Mouse (Mus musculus) WW6 (cell line): ENCODE measurements around the gene Zfp46.

Experiments used
- DNase-seq: peaks from one replicate; pipeline ENCODE4 v3.0.0-alpha.2; 2013; ENCODE audit warnings: low read depth, low spot score

Zfp46 gene

DNA sequence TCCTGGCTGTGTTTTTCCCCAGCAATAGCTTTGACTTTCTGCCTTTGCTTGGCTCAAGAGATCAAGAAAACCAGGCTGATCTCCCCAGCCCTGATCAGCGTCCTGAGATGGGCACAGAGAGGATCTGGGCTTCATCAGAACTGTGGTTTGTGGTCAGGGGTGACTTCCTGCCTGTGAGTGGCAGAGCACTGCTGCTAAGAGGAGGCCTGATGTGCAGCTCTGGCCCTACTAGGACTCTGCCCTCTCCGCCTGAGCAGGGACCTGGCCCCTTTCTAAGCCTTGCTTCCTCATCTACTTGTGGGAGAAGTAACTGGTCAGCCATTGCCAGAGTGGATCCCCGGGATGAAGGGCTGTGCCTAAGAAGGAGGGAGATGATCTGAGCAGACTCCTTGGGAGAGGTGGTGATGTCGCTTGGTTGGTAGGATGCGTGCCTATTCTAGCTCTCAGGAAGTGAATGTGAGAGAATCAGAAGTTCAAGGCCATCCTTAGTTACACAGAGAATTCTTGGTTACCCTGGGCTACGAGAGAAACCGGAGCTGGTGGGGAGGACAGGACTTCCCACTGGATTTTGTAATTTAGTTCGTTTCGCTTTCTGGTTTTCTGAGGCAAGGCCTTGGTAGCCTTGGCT is 17.7 kb upstream of the Zfp46 start:
- no peak for DNase-seq

DNA sequence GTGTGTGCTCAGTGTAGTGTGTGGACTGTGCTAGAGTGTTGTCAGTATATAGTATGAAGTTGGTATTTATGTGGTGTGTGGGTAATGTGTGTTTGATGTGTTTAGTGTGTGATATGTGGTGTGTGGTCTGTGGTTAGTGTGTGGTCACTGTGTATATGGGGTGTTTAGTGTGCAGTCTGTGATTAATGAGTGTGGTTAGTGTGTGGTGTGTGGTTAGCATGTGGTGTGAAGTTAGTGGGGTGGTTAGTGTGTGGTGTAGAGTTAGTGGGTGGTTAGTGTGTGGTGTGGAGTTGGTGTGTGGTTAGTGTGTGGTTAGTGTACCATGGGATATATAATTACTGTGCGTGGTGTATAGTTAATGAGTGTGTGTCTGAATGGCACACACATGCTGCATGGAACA is 15.6 kb upstream of the Zfp46 start:
- no peak for DNase-seq

DNA sequence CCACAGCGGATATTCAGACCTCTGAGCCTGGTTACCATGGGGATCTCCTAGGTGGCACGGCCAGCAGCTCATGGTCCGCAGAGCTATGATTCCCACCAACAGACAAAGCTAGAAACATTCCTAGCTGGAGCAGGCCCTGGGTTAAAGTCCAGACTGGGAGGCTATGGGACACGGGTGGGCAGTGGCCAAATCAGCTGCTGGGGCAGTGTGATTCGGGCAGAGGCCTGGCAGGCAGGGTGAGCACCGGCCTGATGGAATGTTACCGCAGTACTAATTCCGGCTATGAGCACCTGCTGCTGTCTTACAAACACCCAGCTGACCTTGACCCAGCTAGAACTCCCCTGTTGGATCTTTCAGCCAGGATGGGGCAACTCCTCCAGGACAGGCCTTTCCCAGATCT is 13.8 kb upstream of the Zfp46 start:
- DNase-seq, result no peak

DNA sequence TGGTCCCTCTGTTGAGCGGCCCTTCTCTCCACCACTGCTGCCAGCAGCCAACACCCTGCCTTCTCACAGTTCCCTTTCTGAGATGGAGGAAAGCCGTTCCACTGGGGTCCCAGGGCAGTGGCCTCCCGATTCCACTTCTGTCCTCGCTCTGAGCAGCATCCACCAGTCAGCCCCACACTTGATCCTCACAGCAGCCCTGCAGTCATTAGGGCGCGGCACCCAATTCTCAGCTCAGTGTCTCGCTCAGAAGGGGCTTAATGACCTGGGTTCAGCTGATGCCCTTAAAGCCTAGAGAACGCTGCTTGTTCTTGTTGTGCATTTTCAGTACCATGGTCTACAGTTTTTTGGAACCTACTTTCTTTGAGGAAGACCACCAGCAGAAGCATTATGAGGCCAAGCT is 3.4 kb upstream of the Zfp46 start:
- DNase-seq, result no peak

DNA sequence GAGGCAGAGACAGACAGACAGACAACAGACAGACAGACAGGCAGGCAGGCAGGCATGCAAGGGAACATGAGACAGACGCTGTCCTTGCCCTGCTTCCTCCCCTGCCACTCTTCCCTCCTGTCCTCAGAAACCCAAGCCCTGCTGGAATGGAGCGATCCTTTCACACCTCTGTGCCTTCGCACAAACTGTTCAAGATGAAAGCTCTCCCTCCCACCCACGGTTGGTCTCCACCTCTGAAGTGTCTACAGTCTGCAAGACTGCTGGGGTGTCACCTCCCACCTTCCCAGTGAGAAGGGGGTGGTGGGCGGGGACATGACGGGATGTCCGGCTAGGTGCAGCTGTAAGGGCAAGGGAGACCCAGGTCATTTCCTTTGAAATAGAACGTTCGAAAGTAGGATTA is 2.9 kb upstream of the Zfp46 start:
- DNase-seq, result no peak

DNA sequence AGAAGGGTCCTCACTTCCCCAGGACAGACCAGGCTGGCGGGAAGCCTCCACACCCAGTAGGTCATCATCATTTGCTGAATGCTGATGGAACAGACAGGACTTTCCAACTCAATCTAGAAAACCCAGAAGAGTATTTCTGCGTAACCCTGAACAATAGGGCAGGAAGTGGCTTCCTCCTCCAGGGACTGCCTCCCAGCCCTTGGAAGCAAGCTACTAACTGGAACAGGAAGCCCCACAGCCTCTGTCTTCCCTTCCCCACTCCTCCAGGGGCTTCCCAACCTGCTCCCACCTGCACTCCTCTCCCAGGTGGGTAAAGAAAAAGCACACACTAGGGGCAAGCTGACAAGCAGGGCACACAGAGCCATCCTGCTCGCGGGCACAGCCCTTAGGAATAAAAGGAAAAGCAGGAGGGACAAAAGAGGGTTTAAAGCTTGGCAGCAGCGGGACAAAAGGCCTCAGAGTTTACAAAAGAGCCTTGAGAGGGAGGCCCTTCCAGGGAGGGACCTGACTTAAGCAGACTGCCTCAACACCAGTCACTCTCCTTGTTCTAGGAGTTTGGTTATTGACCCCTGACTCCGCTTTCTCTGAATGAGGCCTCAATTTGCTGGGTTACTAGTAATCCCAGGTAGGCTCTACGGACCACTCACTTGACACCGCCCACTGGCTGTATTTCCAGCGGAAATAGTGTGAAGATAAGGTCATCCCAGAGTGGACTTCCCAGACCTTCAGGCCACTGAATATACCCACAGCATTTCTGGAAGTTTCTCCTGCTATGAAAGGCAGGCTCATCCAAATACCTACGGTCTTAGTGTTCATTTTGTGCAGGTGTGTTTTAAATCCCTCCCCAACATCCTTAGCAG is 1.6 kb upstream of the Zfp46 start:
- no peak for DNase-seq

DNA sequence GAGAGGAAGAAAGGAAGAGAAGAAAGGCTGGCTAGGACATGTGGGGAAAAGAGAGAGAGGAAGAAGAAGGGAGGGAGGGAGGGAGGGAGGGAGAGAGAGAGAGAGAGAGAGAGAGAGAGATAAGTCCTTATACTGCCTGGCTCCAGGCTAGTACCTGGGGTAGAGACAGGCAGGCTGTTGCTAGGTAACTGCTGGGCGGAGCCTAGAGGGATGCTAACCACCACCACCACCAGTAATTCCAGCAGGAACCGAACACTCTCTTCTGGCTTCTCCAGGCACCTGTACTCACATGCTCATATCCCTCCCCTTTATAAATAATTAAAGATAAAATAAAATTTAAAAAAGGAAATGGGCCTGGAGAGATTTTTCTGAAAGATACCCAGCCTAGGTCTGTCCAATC is 700 bp upstream of the Zfp46 start:
- no peak for DNase-seq

DNA sequence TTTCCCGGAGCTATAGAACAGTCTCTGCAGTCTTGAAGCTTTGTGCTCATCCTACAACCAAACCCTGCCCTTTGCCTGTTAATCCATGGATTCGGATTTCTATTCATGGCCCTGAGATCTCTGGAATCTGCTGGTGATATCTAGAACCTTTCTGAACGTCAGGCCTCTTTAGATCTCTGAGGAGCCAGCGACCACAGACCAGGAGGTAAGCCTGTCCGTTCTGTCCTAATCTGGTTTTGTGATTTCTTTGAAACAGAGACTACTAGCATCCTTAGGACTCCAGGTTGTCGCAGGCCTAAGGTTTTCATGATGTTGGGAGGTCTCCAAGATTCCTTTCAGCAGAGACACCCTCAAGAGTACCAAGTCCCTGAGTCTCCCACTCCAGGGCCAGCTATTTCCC is 408 bp downstream of the Zfp46 start:
- no peak for DNase-seq

DNA sequence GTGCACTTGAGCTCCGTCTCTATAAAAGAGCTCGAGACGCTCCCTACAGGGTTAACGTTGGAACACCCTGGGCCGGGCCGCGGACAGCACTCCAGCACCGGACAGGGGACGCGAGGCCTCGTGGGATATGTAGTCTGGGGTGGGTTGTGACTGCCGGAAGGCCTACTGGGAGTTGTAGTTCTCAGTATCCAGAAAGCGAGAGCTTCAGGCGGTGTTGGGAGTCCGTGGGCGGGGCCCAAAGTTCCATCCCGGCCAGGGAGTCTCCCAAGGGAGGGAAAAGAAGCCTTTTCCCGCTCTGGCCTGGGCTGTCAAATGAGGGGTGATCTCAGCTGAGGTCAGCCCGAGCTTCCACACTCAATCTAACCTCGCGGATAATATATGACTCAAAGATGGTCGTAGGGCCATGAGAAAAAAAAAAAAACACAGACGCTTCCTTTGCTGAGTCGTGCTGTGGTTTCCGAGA is 896 bp downstream of the Zfp46 start:
- peak; percentile 80 for DNase-seq

DNA sequence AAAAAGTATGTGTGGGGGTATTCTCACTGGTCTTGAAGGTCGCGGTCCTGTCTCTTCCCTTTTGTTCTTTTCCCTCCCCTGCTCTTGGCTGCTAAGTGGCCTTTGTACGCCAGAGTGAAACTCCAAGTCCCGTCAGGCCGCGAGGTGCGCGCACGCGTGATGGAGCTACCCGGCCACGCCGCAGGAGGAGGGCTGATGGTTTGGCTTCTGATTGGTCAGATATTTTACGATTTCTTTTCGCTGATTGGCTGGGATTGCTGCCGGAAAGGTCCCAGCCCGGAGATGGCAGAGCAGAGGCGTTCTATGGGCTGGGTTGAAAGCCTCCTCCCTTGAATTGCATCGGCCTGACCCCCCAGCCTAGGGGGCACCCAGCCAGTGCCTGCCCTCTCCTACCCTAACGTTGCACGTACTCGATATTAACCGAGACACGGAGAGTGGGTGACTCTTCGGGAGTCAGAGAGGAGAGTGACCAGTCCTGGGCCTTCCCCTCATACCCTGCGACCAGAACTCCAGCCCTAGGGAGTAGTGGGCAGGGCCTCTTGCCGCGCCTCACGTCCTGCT is 1.4 kb downstream of the Zfp46 start:
- DNase-seq, result peak; percentile 80

DNA sequence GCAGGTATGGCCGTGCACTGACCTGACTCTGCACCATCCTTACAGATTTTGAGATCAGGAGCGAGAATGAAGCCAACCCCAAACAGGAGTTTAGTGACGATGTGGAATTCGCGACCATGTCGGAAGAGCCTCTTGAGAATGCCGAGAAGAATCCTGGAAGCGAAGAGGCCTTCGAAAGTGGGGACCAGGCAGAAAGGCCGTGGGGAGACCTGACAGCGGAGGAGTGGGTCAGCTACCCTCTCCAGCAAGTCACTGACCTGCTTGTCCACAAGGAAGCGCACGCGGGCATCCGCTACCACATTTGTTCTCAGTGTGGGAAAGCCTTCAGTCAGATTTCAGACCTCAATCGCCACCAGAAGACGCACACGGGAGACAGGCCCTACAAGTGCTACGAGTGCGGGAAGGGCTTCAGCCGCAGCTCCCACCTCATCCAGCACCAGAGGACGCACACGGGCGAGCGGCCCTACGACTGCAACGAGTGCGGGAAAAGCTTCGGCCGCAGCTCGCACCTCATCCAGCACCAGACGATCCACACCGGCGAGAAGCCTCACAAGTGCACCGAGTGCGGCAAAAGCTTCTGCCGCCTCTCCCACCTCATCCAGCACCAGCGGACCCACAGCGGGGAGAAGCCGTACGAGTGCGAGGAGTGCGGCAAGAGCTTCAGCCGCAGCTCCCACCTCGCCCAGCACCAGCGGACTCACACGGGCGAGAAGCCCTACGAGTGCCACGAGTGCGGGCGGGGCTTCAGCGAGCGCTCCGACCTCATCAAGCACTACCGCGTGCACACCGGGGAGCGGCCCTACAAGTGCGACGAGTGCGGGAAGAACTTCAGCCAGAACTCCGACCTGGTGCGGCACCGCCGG is 5.7 kb downstream of the Zfp46 start:
- no peak for DNase-seq

DNA sequence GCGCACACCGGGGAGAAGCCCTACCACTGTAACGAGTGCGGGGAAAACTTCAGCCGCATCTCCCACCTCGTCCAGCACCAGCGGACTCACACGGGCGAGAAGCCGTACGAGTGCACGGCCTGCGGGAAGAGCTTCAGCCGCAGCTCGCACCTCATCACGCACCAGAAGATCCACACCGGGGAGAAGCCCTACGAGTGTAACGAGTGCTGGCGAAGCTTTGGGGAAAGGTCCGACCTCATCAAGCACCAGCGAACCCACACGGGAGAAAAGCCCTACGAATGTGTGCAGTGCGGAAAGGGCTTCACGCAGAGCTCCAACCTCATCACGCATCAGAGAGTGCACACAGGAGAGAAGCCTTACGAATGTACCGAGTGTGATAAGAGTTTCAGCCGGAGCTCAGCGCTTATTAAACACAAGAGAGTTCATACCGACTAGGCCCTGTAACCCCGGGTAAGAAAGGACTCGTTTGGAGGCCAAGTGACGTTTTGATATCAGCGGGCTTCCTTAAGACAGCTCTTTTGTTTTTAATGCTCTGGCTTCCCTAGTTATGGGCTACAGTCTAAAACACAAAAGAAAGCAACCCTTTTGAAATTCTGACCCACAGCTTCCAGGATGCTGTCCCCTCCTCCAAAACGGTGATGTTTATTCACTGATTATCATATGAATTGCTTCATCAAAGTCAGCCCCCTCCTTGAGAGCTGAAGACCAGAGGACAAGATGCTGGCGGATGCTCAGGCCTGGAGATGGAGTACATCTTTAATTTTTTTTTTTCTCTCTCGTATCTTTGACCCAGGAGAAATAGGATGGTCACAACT is 6.5 kb downstream of the Zfp46 start:
- no peak for DNase-seq

DNA sequence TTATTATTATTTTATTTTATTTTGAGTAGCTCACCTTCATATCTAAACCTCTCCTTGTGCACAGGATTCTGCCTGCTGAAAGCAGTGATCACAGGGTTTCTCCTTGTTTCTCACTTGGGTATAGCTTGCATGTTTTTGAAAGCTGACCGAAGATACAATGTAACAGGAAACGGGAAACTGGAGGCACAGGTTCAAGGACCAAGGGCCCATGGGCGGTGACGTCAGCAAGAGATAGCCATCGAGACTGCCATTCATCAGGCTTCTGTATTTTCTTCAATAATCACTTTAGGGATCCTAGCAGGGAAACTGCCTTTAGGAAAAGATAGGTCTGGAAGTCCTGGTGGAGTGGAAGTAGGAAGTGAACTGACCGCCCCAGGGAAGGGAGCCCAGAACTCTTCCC is 7.2 kb downstream of the Zfp46 start:
- DNase-seq, result no peak

DNA sequence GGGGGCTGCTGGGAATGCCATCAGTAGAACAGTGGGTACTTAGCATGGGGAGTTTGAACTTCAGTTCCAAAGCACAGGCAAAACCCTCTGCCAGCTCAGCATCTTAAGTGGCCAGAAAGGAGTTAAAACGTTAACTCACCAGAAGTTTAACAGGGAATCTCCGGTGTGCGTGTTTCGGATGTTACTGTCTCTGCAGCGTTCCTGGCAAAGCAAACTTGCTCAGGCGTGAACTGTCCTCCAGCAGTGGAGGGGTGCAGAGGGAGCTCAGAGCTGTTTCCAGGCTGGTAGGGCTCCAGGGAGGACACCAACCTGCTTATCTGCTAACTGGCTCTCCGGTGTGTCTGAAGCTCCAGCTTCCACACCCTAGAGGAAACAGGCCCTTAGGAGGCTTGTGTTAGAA is 11.5 kb downstream of the Zfp46 start:
- DNase-seq, result no peak

DNA sequence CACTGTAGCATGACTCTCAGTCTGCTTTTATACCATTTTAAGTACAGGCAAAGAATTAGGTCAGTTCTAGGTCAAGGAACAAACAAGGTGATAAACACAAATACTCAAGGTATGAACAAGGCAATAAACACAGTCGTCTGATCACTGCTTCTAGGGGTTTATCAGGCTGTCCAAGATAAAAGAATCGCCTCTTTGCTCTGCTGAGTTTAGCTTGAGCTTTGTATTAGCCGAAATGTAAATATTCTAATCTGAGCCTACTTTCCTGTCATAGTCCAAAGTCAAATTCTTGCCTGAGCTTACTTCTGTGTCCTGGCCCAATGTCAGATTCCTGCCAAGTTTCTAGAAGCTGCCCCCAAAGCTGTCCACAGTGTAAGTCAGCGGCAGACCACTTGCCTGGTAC is 18.0 kb downstream of the Zfp46 start:
- no peak for DNase-seq

DNA sequence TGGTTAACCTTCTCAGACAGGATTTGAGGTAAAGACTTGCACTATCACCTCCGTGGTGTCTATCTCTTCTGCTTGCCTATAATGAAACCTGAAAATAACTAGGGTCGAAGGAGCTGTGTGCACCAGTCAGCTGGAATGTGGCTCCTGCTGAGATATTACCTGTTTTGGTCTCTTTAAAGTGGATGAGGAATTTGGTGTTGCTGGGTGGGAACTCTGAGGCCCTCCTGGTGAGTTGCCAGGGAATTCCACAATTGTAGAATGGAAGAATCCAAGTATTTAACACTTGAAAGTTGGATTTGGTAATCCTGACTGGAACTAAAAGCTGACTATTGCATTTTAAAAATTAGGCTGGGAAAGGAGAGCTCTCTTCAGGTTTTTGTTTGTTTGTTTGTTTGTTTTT is 19.7 kb downstream of the Zfp46 start:
- DNase-seq, result no peak

DNA sequence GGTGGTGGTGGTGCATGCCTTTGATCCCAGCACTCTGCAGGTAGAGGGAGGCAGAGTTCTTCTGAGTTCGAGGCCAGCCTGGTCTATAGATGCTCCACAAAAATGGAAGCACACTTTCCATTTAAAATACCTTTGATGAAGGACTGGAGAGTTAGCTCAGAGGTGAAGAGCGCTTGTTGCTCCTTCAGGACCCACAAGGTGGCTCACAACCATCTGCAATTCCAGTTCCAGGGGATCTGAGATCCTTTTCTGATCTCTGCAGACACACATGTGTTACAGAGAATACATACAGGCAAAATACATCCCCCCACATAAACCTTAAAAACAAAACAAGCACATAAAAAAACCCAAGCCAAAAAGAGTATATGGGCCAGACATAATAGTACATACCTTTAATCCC is 23.9 kb downstream of the Zfp46 start:
- DNase-seq, result no peak

DNA sequence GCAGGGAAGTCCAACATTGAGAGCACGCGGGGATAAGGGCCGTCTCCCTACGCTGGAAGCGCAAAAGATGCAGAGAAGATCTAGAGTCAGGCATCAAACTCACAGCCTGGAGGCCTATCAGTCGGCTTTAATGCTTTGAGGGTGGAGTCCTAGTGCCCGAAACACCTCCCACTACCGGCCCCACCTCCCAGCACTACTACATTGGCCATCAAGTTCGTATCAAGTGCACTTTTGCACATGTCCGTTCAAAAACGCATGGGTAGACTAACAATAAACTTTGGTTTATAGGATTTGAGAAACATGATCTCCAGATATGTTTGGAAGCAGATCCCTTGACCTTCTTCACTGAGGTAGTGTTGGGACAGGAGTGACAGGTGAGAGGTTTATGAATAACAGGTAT is 25.3 kb downstream of the Zfp46 start:
- no peak for DNase-seq

DNA sequence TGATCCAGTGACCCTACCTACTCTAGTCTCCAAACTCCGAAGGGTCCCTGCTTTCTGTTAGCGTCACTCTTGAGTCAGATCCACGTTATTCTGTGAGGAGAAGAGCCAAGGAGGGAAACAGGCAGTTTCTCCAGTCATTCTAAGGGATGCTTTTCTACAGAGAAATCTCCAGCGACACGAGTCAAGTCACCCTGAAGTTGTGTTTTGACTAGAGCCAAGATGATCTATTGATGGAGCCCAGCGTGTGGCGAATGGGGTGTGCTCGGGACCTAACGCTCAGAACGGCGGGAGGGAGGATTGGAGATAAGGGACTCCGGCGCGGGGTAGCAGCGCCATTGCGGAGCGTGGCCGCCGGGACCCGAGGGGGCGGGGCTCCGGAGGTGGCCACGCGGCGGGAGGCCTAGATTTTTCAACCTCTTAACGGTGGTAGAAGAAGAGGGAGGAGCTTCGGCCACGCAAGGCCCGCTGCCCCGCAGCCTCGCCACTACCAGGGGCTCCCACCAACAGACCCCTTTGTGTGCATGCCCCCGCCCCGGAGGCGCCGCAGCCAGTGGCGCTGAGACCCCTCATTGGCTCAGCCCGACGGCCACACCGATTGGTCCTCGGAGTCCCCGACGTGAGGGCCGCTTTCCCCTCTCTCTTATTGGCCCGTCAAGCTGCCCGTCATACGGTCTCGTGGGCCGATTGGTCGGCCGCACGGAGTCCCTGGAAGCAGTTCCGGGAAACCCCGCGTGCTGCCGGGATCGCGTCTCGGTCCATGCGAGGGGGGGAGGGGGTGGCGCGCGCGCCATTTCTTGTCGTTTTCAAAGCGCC is 26.0 kb downstream of the Zfp46 start, which contains the start of gene Hnrnpr:
Hnrnpr (plus strand) TSS at position 714 of the 813 bp plus-strand sequence.
- peak; percentile 98 for DNase-seq
